Mouse (Mus musculus) limb, embryonic 14.5 days (tissue): ENCODE results near the gene Nup62. TPM values are rescaled to one million over a fixed set of nuclear protein-coding genes. Genes with fewer than 3 reads are reported as not detected.
A peak's percentile ranks its signal among the peaks of the same experiment; 100 is the strongest.

Source experiments
- ATAC-seq: fragments of 200-750 bp; cut with Nextera tagmentation; 2 replicates; pipeline ENCODE4 v1.8.0; 2017; ENCODE audit warnings: low read depth, moderate number of reproducible peaks, moderate TSS enrichment; ENCODE audit not compliant: low FRiP score
- DNase-seq: peaks from one replicate; pipeline ENCODE4 v3.0.0-alpha.2; 2015; ENCODE audit warnings: low spot score
- H3K27ac ChIP-seq: fragments of 300-500 bp; sonication (generic); replicated peaks from 2 replicates; pipeline ENCODE4 v1.5.1; 2014; ENCODE audit warnings: low read depth, mild to moderate bottlenecking, low read length, moderate library complexity, mixed read lengths
- H3K27me3 ChIP-seq: fragments of 300-500 bp; sonication (generic); 2 replicates; pipeline ENCODE4 v1.6.1; 2014; ENCODE audit warnings: low read length, mixed read lengths; ENCODE audit not compliant: control insufficient read depth, insufficient read depth
- H3K36me3 ChIP-seq: fragments of 300-500 bp; sonication (generic); 2 replicates; pipeline ENCODE4 v1.6.1; 2014; ENCODE audit warnings: mild to moderate bottlenecking, low read length, moderate library complexity, mixed read lengths; ENCODE audit not compliant: control insufficient read depth, insufficient read depth
- H3K4me1 ChIP-seq: fragments of 300-500 bp; sonication (generic); 2 replicates; pipeline ENCODE4 v1.6.1; 2014; ENCODE audit warnings: antibody characterized with exemption, low read length, mixed read lengths; ENCODE audit not compliant: control insufficient read depth, insufficient read depth
- H3K4me2 ChIP-seq: fragments of 300-500 bp; sonication (generic); replicated peaks from 2 replicates; pipeline ENCODE4 v1.6.1; 2014; ENCODE audit warnings: low read depth, mild to moderate bottlenecking, low read length, moderate library complexity; ENCODE audit not compliant: severe bottlenecking
- H3K4me3 ChIP-seq: fragments of 300-500 bp; sonication (generic); replicated peaks from 2 replicates; pipeline ENCODE4 v1.5.1; 2014; ENCODE audit warnings: low read length
- H3K9ac ChIP-seq: fragments of 300-500 bp; sonication (generic); 2 replicates; pipeline ENCODE4 v1.6.1; 2014; ENCODE audit warnings: mild to moderate bottlenecking, low read depth, low read length, moderate library complexity; ENCODE audit not compliant: severe bottlenecking
- H3K9me3 ChIP-seq: fragments of 300-500 bp; sonication (generic); 2 replicates; pipeline ENCODE4 v1.6.1; 2016; ENCODE audit warnings: low read length; ENCODE audit not compliant: control insufficient read depth
- POLR2A ChIP-seq: fragments of 200-500 bp; IDR thresholded peaks from 2 replicates; pipeline ENCODE4 v1.8.0; 2012; ENCODE audit warnings: inconsistent platforms, mild to moderate bottlenecking, moderate library complexity, borderline replicate concordance; ENCODE audit not compliant: insufficient read depth, insufficient read length; ENCODE audit errors: extremely low read depth
- WGBS: fragments of 180-500 bp; shearing (Covaris S2); extraction: QIAGEN DNeasy Blood & Tissue Kit; methylation state at CpG from one replicate; pipeline ENCODE4 v1.1.7; 2014; 5-methylcytosine and 5-hydroxymethylcytosine counted together
- polyA plus RNA-seq, 2 experiments: library from polyadenylated mRNA; depleted of rRNA in 1 of 2; stranded (reverse) in 1 of 2; unstranded in 1 of 2; fragments of >200 nt; fragmentation: Nextera tagmentation in 1 of 2; extraction: Ambion mirVana in 1 of 2; gene quantifications; 2 replicates each; pipeline versions ENCODE4 v1.2.1 to v1.2.3; 2012 to 2014

Nup62 gene
- polyA plus RNA-seq, 2 experiments: 53.9 to 92.5 TPM

- no peak for TF ChIP-seq POLR2A
- DNase-seq: no peak
- Histone ChIP-seq H3K4me2 (peak overlapping the region; percentile 74), H3K9me3 (no peaks in the 10 kb centered on the region), H3K36me3 (peaks cover 10% of the 10 kb centered on the region; the same call in 1 of the 2 replicates), H3K4me1 (peaks cover 29% of the 10 kb centered on the region), H3K9ac (peak overlapping the region; percentile 98; the same call in 1 of the 2 replicates), H3K4me3 (no peak overlapping the region), H3K27ac (no peak overlapping the region), H3K27me3 (no peaks in the 10 kb centered on the region)
- 92% methylated on average over 2 of the region's 2 CpGs for WGBS
- ATAC-seq: no peak
Measured at GRCm38 (mm10) chr7:44819391-44819790, 3.5 kb downstream of the Nup62 start.

- 63% methylated on average over 5 of the region's 5 CpGs for WGBS
- DNase-seq: no peak
- no peaks in the 10 kb centered on the region for H3K9me3 ChIP-seq
- no peaks in the 10 kb centered on the region for H3K27me3 ChIP-seq
- no peak for TF ChIP-seq POLR2A
- H3K4me1 ChIP-seq: peaks cover 29% of the 10 kb centered on the region
- no peak overlapping the region for H3K27ac ChIP-seq
- no peak overlapping the region for H3K4me2 ChIP-seq
- ATAC-seq: no peak
- 0 out of 2 replicates have a peak overlapping the region, but pooled peaks have one; percentile 5 for H3K9ac ChIP-seq
- H3K36me3 ChIP-seq: peaks cover 10% of the 10 kb centered on the region; the same call in 1 of the 2 replicates
- no peak overlapping the region for H3K4me3 ChIP-seq
Measured at GRCm38 (mm10) chr7:44819863-44820262, 4.0 kb downstream of the Nup62 start.

GRCm38 (mm10) chr7:44820525-44820924 is 4.6 kb downstream of the Nup62 start:
- no peak overlapping the region for H3K4me2 ChIP-seq
- no peak for TF ChIP-seq POLR2A
- no peaks in the 10 kb centered on the region for H3K27me3 ChIP-seq
- WGBS: 86% methylated on average over 3 of the region's 3 CpGs
- H3K9me3 ChIP-seq: no peaks in the 10 kb centered on the region
- H3K9ac ChIP-seq: 0 out of 2 replicates have a peak overlapping the region, but pooled peaks have one; percentile 2
- no peak for ATAC-seq
- peaks cover 24% of the 10 kb centered on the region for H3K4me1 ChIP-seq
- H3K4me3 ChIP-seq: no peak overlapping the region
- DNase-seq: no peak
- no peak overlapping the region for H3K27ac ChIP-seq
- peaks cover 10% of the 10 kb centered on the region for H3K36me3 ChIP-seq

- peaks cover 24% of the 10 kb centered on the region for H3K4me1 ChIP-seq
- TF ChIP-seq POLR2A: no peak
Measured at GRCm38 (mm10) chr7:44821666-44822448, 6.0 kb downstream of the Nup62 start.

GRCm38 (mm10) chr7:44823409-44823808 is 7.5 kb downstream of the Nup62 start:
- WGBS: 48% methylated on average over 7 of the region's 7 CpGs
- Histone ChIP-seq H3K27ac (no peak overlapping the region), H3K9ac (no peak overlapping the region), H3K4me3 (no peak overlapping the region), H3K36me3 (peaks cover 13% of the 10 kb centered on the region), H3K4me1 (peaks cover 10% of the 10 kb centered on the region), H3K9me3 (no peaks in the 10 kb centered on the region), H3K27me3 (no peaks in the 10 kb centered on the region), H3K4me2 (no peak overlapping the region)
- no peak for TF ChIP-seq POLR2A
- DNase-seq (no peak), ATAC-seq (no peak)

More at GRCm38 (mm10) chr7:44821666-44822448, 6.0 kb downstream of the Nup62 start:
- 83% methylated on average over 7 of the region's 7 CpGs for WGBS
- Histone ChIP-seq H3K4me2 (no peak overlapping the region), H3K27ac (no peak overlapping the region), H3K9ac (no peak overlapping the region), H3K27me3 (no peaks in the 10 kb centered on the region), H3K4me3 (no peak overlapping the region), H3K36me3 (peaks cover 10% of the 10 kb centered on the region), H3K9me3 (no peaks in the 10 kb centered on the region)
- no peak for DNase-seq
- no peak for ATAC-seq
